Comparison of ENCODE assay signal across 18 mouse cellular contexts in the genomic region with DNA sequence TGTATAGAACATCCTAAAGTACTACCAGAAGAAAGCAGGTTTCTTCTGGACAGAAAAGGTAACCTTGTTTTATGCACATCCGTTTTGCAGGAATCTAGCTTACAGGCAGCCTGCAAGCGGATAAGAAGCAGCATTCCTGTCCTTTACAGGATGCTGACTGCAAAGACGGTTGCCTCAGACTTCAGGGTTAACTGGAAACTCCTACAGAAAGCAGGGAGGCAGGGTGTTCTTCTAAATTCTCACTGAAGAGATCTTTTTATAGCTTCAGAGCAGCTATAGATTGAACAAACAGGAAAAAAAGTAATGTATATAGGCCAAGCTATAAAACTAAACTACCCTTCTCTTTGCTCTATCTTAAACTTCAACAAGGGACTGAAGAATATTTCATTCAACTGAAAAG.
"Had no signal": no experiment of that assay in that cellular context is flagged by ENCODE, and none has a peak within 500 bp of the region (broad histone marks: within the 10 kb centered on the region; RNA-seq: fewer than 3 reads in every experiment).

No protein-coding gene starts in this region.

- H3K36me3 ChIP-seq: intestine, embryonic 15.5 days; neural tube, embryonic 12.5 days; neural tube, embryonic 15.5 days had no signal

- H3K27me3 ChIP-seq: intestine, embryonic 15.5 days; kidney, embryonic 15.5 days; midbrain, embryonic 12.5 days; midbrain, embryonic 15.5 days; neural tube, embryonic 12.5 days; neural tube, embryonic 15.5 days had no signal

- DNase-seq: kidney, adult 11 months; kidney, adult 8-10 months; kidney, postnatal 10 days; kidney, postnatal 36 days; layer of hippocampus, postnatal 36 days; lung, embryonic 14.5 days; thymus, adult 2 months; thymus, postnatal 14 days; thymus, postnatal 4 days had no signal

- H3K9ac ChIP-seq: intestine, embryonic 15.5 days; kidney, embryonic 15.5 days; lung, embryonic 14.5 days; midbrain, embryonic 12.5 days; midbrain, embryonic 15.5 days; neural tube, embryonic 12.5 days; neural tube, embryonic 15.5 days had no signal

- H3K4me1 ChIP-seq: intestine, embryonic 15.5 days; midbrain, embryonic 12.5 days; midbrain, embryonic 15.5 days; neural tube, embryonic 12.5 days had no signal

- ATAC-seq: intestine, embryonic 15.5 days; lung, postnatal 0 days; midbrain, embryonic 15.5 days had no signal

- H3K27ac ChIP-seq: intestine, embryonic 15.5 days; kidney, embryonic 15.5 days; macrophage; midbrain, embryonic 12.5 days; midbrain, embryonic 15.5 days; neural tube, embryonic 12.5 days; neural tube, embryonic 15.5 days had no signal

- H3K9me3 ChIP-seq: intestine, embryonic 15.5 days; kidney, embryonic 15.5 days; midbrain, embryonic 12.5 days; midbrain, embryonic 15.5 days; neural tube, embryonic 12.5 days; neural tube, embryonic 15.5 days had no signal

- H3K4me3 ChIP-seq: intestine, embryonic 15.5 days; kidney, embryonic 15.5 days; midbrain, embryonic 12.5 days; midbrain, embryonic 15.5 days; neural tube, embryonic 12.5 days; neural tube, embryonic 15.5 days had no signal

- H3K4me2 ChIP-seq: intestine, embryonic 15.5 days; kidney, embryonic 15.5 days; liver, embryonic 11.5 days; lung, embryonic 14.5 days; midbrain, embryonic 12.5 days; midbrain, embryonic 15.5 days; neural tube, embryonic 12.5 days; neural tube, embryonic 15.5 days had no signal
